Mouse (Mus musculus): ENCODE data around the gene 1700001P01Rik. TPM values are rescaled to one million over a fixed set of nuclear protein-coding genes. Genes with fewer than 3 reads are reported as not detected.

1700001P01Rik gene
- total and polyA plus RNA-seq, 3 experiments, result 0.49 TPM; not detected in 2

DNA sequence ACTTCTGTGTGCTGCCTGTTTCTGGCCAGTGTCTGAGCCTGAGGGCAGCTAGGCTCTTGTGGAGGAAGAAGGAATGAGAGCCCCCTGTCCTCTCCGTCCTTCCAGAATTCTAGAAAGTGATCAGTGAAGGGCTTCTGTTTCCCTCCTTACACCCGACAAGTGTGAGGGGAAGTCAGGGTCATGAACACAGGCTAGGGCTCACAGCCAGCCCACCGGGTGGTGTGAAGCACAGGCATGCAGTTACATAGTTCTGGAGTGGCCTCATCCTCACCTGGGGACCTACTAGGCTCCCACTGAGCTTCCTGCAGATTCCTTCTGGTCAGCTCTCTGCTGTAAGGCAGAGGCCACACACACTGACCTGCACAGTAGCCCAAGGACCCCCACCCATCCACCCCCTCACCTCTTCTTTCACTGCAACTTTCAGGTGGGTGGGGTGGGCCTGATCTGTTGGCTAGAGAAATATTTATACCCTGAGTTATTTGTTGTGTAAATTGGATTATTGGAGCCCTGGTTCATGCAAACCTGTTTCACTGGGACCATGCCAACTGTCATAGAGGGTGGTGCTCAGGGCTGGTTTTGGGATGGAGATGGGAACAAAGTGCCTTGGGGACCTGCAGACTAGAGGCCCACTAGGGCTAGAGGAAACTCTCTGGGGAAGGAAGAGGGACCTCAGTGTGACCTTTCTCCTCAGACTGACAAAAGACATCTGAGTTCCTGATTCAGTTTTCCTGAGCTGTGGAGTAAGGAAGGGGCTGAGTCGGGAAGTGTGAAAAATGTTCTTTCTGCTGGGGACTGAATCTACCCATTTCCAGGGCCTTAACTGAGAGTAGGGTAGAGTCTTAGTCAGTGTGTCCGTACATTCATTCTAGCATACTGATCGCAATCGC, 33.8 kb upstream of the 1700001P01Rik start:
- peak; percentile 29 for DNase-seq

DNA sequence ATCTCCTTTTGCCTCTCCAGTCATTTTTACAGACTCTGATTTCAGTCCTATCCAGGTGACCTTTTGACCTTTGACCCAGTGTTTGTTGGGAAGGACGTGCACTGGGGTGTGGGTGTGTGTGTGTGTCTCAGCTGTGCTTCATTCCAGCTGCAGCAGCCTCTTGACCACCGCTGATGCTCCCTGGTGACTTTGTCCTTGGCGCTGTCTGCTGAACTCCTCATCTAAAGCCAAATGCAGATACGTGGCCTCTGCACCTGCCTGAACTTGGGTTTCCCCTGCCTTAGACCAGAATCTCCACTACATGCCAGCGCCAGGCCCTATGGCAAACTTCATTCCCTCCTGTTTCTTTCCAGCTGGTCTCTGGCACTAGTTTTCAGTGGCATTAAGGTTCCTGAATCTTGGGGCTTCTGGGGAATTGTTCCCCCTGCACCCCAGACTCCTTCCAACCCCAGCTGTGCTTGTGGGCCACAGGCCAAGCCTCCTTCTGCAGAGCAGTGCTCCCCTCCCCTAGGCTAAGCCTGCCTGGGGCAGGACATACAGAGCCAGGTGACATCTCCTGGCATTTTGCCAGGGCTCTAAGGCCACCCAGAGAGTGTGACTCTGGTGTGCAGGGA, 33.0 kb upstream of the 1700001P01Rik start:
- peak; percentile 59 for DNase-seq

DNA sequence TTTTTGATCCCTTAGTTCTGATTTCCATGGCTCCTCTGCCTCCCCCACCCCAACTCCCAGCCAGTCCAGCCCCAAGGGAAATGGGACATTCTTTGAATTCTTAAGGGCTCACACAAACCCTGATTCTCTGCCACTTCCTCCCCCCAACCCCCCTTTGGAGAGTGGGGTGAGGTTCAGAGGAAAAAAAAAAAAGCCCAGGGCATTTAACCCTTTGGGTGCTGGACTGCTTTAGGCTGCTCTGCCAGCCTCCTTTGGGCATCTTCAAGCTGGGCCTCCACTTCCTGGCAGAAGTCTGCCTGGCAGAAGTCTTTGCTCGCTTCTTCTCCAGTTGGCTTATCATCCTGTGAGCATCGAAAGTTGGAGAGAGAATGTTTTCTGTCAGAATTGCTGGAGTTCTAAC, 32.4 kb upstream of the 1700001P01Rik start:
- DNase-seq, result peak; percentile 42

DNA sequence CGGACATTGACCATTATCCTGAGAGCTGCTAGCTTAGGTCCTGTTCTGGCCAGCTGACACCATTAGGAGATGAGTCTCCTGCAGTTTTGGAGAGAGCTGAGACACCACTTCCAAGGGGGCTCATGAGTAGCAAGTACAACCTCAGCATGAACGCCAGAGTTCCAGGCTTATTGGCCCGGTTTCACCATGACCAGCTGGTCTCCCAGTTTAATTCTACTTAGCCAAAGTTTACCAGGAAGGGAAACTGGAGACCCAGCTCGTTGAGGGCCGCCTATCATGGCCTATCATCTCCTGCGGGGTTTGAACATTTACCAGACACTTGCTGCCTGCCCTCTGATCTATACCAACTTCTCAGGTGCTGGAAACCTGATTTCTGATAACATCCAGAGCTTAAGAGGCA, 31.9 kb upstream of the 1700001P01Rik start:
- no peak for DNase-seq

DNA sequence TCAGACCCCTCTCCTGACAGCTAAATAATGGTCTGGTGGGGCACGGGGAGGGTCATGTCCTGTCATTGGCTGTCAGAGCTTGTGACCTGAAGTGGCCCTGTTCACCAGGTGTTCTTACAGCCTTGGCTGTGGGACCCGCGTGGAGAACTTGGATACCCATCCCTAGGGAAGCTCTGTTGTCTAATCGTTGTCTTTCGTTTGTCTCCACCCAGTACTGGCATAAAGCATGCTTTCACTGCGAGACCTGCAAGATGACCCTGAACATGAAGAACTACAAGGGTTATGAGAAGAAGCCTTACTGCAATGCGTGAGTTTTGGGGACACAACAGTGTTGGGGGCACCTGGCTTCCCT, 30.9 kb upstream of the 1700001P01Rik start:
- DNase-seq, result no peak

DNA sequence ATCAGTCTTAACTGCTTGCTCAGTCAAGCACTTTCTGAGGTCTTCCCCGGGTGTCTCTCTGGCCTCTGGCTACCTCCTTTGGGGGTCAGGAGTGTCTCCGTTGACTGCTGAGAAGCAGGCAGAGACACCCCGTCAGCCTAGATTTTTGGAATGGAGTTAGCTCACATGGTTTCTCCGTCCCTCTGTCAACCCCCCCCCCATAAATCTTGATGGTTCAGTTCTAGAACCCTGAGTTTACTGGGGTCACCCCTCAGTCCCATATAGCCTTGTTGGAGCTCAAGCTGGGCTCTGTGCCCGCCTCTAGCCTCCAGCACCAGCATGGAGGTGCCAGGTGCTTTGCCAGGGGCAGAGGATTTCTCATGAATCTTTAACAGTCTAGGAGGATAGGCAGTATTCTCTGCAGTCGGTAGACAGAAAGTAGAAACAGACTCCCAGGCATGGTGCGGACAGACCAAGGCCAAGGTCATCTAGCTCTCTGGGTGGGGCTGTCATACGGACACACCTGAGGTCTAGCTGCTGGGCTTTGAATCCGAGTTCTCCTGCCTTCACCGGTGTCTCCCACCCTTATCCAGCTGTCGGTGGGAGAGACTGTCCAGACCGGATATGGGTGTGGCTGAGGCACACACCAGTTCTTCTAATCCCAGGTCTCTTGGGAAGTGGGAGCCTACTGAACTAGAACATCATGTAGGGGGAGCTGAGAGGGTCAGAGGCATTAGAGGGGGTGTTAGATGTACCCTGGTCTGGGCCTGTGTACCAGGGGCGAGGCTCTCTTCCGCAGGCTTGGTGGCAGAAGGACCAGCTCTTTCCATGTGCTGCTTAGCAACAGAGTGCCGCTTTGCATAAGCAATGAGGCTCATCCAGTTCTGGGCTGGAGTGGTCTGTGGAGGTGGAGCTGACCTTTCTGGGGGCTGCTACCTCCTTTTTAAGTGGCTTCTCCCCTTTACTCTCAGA, 30.2 kb upstream of the 1700001P01Rik start:
- DNase-seq, result peak; percentile 39

DNA sequence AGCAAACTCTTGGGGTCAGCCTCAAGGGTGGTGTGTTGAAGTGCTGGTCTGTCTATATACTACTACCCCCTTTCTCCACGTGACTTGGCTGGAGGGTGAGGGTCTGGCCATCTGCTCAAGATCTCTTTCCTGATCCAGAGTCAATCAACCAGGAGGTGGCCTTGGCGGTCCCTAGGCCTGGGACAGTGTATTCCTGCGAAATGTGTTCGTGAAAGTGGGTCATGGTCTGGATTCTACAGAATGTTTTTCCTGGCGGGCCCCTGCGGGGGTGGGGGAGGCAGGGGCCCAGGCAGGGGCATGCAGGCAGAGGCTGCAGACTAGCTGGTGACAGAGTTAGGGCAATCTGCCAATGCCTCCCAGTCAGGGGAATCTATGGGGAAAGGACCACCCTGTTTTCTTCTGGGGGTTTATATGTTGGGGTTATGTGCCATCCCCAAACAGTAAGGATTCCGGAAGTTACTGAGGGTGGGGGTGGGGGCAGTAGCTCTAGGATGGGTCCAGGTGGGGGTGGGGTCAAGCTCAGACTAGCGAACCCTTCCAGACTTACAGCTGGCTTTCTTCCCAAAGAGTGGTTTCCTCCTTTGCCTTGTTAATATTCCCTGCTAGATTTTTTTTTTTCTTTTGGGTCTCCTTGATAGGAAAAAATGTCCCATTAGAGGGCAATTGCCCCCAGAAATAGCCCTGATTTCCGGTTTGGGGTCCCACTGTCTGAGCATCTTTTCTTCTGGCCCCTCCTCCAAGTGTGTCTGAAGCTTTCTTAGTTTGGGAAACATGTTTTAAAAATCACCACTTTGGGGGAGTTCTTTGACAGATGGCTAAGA, 29.3 kb upstream of the 1700001P01Rik start:
- peak; percentile 66 for DNase-seq

DNA sequence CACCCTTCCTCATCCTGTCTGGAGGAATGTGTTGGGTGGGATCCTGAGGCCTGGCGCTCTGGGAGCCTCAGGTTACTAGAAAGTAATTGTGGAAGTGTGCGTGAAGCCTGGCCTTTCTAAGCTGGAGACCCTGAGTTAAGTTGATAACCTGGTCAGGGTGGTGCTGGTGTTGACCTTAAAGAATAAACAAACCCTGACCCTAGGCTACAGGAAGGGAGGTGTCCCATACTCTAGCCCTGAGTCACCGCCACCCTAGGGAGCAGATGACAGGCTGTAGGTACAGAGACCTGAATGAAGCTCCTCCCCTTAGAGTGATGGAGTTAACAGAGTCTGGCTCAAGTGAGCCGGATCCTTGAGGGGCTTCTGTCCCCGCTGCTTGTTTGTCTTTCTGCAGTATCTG, 28.1 kb upstream of the 1700001P01Rik start:
- peak; percentile 46 for DNase-seq

DNA sequence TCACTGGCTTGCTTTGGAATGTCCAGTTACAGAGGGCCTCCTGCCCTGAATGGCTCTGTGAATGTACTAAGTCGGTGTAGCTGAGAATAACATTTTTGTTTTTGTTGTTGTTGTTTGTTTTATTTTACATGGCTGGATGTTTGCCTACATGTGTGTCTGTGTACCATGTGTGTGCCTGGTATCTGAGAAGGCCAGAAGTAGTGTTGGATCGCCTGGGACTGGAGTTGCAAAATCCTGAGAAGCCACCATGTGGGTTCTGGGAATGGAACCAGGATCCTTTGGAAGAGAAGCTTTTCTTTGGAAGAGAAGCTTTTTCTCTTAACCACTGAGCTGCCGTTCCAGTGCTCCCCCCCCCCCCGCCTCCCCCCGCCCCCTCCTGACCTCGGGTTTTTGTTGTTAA, 26.8 kb upstream of the 1700001P01Rik start:
- peak; percentile 34 for DNase-seq

DNA sequence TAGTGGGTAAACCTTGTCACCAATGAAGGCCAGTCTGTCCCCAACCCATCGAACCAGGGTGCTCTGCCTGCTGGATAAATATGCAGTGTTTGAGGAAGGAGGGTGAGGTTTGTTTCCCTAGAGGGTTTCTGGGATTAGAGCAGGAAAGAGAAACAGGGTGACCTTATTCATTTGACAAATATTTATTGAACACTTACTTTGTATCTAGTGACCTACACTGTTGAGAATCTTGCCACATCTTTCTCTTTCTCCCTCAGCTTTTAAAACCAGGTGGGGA, 26.4 kb upstream of the 1700001P01Rik start:
- no peak for DNase-seq

DNA sequence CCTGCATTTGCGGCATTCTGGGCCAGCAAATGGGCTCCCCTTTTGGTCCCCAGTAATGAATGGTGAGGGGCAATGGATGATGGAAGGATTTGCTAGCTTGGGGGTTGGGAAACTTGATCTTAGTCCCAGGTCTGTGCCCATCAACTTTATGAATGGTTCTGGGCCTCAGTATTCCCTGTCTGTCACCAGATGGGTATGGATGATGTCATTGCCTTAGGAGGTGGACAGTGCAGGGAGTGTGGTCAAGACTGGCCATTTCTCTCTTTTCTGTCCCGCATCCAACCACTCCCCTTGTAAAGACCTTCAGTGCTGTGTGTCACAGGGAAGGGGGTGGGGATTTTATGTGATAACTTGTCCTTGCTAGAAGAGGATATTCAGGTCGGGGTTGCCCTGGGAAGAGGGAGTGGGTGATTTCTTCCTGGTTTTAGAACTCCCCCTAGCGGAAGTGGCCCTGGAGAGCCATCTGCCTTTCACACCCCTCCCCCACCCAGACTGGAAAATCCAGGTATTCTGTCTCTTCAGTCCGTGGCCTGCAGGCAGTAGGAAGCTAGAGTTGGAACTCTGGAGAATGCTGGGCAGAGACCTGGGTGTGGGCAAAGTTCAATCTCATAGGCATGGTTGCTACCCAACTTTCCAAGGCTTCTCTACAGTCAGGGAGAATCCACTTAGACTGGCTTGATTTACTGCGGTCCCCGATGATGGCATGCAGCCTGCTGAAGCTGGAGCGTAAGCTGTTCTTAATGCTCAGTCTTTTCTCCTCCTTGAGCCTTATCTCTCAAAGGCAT, 25.9 kb upstream of the 1700001P01Rik start:
- DNase-seq, result peak; percentile 91

DNA sequence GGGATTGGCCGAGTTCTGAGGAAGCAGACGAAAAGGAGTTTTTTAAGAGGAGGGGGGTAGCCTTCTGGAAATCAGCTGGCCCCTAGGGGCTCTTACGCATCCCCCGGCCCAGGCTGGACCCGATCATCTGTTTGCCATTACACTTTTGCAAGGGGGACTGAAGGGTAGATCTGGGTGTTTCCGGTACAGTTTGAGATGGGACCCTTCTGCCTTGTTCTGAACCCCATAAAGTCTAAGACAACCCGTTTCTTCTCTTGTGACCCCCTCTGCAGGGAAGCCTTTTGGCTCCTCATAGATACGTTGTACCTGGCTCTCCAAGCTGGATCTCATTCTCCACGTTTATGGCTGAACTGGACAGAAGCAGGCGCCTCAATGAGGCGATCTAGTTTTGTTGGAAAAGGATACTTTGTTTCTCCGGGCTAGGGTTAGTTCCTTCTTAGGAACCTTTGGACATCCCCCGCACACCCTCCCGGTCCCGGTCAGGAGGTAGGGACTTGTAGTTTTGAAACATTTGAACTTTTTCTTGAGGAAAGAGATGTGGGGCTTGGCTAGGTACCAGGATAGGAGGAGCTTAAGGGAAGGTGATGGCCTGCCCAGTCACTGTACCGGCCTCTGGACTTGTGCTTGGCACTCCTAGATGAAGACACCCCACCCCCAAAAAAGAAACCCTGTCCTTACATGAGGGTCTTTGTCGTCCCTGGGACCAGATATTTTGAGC, 25.1 kb upstream of the 1700001P01Rik start:
- peak; percentile 78 for DNase-seq

DNA sequence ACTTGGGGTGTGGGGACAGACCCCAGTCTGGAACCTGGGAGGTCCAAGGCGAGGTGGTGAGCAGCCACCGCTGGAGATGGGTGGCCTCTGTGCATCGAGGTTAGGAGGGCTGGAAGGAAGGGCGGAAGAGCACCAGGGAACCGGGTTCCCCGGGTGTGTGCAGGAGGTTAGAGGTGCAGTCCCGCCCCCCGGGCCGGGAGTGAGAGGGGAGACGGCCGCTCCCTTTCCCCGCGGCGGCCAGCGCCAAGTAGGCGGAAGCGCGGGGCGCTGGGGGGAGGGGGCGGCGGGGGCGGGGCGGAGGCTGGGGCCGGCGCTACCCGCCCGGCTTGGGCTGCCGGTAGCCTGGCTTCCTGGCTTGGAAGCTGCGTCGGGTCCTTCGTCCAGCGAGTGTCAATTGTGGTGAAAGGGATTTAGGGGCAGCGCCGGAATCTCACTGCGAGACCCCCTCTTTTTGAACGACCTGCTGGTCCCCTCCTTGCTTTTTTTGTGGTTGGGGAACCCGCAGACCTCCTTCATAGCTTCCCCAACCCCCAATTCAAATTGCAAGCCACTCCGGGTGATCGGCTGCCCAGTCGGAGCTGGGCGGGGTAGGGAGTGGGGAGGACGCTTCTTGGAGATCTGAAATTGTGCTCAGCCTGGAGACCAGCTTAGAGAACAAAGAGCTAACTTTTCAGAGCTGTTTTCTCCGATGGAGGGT, 24.4 kb upstream of the 1700001P01Rik start:
- peak; percentile 89 for DNase-seq

DNA sequence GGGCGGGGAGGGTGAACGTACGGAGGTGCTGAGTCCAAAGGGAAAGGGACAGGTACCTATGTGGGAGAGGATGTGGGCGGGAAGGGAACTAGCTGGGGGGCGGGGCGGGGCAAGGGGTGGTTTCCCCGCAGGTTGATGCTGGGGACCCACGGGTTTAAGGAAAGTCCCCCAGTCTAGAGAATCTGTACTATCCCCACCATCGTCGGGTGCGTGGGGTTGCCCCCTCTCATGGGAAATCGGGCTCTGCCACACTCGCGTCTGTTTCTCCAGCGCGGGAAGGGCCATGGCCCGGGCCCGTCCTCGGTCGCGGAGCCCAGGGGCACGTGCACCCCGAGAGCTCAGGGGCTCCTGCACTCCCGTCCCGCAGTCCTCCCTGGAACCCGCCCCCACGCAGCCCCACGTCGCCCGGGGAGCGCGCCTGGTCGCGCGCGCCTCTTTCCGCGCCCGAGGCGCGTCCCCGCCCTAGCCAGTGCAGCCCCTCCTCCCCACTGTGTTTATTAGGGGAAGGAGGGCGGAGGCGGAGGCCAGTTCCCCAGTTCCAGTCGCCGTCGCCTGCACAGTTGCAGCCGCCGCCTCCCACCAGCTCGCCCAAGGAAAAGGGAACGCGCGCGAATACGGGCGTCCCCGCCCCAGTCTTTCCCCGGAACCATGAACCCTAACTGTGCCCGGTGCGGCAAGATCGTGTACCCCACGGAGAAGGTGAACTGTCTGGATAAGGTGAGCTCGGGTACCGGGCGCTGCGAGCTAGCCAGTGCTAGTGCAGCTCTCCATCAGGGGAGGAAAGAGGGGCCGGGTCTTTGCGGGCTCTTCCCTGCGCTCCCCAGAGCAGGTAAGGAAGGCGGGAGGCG, 23.7 kb upstream of the 1700001P01Rik start:
- DNase-seq, result peak; percentile 95

DNA sequence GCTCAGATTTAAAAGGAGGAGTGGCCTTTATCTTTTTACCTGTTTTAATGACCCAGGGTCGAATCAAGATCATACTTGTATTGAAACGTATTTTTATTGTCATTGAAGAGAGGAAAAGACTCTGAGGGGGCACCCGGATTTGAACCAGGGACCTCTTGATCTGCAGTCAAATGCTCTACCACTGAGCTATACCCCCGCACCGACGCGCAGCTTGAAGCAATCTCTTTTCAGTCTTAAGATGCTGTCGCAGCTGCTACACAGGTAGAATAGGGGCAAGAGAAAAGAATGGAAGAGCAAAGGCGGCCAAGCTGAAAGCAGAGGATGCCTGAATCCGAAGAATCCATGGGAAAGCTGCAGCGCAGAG, 23.0 kb upstream of the 1700001P01Rik start, which contains the start of gene Lasp1:
Gene Lasp1, plus strand, starts transcription at position 219 of the 364 bp plus-strand sequence.
- peak; percentile 92 for DNase-seq

DNA sequence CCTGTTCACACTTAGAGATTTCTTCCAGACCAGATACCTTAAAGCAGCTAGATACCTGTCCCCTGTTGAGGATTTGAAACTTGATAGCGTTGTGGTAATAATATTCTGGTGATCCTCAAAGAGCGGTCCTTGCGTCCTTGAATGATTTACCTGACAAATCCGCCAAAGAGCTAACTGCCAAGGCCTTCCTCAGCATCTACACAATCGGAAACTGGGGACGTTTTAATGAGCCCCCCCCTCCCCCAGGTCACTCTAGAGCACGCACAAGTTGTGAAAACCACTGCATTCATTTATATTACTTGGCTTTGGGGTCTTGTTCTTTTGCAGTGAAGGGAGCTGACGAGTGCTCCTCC, 22.3 kb upstream of the 1700001P01Rik start:
- no peak for DNase-seq

DNA sequence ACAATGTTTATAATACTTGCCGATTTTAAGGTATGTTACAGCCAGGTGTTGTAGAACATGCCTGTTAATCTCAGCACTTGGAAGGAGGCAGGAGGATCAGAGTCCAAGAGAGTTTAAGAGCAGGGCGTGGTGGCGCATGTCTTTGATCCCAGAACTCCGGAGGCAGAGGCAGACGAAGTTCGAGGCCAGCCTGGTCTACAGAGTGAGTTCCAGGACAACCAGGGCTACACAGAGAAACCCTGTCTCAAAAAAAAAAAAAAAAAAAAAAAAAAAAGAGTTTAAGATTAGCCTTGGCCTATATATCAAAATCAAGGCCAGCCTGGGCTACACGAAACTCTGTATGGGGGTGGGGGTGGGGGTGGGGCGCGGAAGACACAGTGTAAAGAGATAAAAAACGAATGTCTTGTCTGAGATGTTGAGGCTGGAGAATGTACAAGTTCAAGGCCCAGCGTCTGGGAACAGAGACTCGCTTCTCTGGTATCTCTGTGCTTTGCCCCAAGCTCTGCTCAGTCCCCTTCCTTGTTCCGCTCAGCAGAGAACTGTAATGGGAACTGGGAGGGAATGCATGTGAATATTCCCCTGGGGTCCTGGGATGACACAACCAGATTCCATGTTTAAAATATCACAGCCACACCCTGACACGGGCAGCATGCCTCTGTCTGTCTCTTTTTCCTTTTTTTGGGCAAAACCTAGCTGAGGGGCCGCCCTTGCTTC, 21.8 kb upstream of the 1700001P01Rik start:
- no peak for DNase-seq

DNA sequence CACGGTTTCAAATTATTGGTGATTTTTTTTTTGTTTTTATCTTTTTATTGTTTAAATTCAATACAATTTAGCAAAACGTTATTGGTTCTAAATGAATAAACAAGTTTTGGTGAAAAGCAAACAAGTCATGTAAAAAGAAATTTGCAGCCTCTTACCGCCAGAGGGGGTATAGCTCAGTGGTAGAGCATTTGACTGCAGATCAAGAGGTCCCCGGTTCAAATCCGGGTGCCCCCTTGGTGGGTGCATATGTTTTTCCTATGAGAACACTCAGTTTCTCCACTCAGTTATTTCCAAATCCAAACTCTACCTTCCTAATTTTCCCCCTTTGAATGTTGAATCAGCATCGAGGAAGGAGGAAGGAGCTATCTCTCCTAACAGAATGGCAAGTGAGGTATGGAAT, 21.2 kb upstream of the 1700001P01Rik start:
- DNase-seq, result peak; percentile 81

All from adrenal gland, adult 2 months (tissue).